Mouse (Mus musculus) adrenal gland, adult (tissue): ENCODE measurements around the gene Dmrtc2.

Experiments
- DNase-seq, 2 experiments: peaks; one replicate each; pipeline ENCODE4 v3.0.0; 2022 to 2023; ENCODE audit warnings: low spot score in 1 of 2; ENCODE audit not compliant: inconsistent age in 2 of 2

Dmrtc2 gene

GRCm38 (mm10) chr7:24901114-24901513, 31.3 kb downstream of the Dmrtc2 start:
- no peak for DNase-seq

- peak in 1 of 2 experiments; percentile 44 for DNase-seq
Observed at GRCm38 (mm10) chr7:24901842-24902241, 32.0 kb downstream of the Dmrtc2 start.

GRCm38 (mm10) chr7:24902264-24902629, 32.4 kb downstream of the Dmrtc2 start:
- no peak for DNase-seq

- DNase-seq, result peak; percentile 78 to 91
Observed at GRCm38 (mm10) chr7:24902630-24903443, 33.0 kb downstream of the Dmrtc2 start, which contains the start of gene Arhgef1. Arhgef1 (plus strand) TSS chr7:24902912.

GRCm38 (mm10) chr7:24903444-24903825, 33.6 kb downstream of the Dmrtc2 start:
- peak in 1 of 2 experiments; percentile 64 for DNase-seq

- peak; percentile 98 to 99 for DNase-seq
Observed at GRCm38 (mm10) chr7:24904070-24904483, 34.2 kb downstream of the Dmrtc2 start.

- peak; percentile 57 to 83 for DNase-seq
Observed at GRCm38 (mm10) chr7:24904936-24905335, 35.1 kb downstream of the Dmrtc2 start.

GRCm38 (mm10) chr7:24906551-24906950, 36.7 kb downstream of the Dmrtc2 start:
- DNase-seq, result no peak

GRCm38 (mm10) chr7:24907211-24907748, 37.4 kb downstream of the Dmrtc2 start:
- no peak for DNase-seq

- DNase-seq, result no peak
Observed at GRCm38 (mm10) chr7:24912480-24912879, 42.6 kb downstream of the Dmrtc2 start.

- DNase-seq, result peak in 1 of 2 experiments; percentile 60
Observed at GRCm38 (mm10) chr7:24918763-24919323, 49.0 kb downstream of the Dmrtc2 start.

- DNase-seq, result no peak
Observed at GRCm38 (mm10) chr7:24919728-24920127, 49.9 kb downstream of the Dmrtc2 start.
